Mouse (Mus musculus) neural tube, embryonic 11.5 days (tissue): ENCODE data around the gene Tmem255a. TPM values are rescaled to one million over a fixed set of nuclear protein-coding genes. Genes with fewer than 3 reads are reported as not detected.
A peak's percentile ranks its signal among the peaks of the same experiment; 100 is the strongest.

Source experiments
- ATAC-seq: fragments of 200-750 bp; cut with Nextera tagmentation; 2 replicates; pipeline ENCODE4 v1.8.0; 2017; ENCODE audit warnings: moderate number of reproducible peaks, mild to moderate bottlenecking, moderate TSS enrichment, moderate library complexity; ENCODE audit not compliant: insufficient read depth, low FRiP score, low TSS enrichment
- DNase-seq: peaks from one replicate; pipeline ENCODE4 v3.0.0-alpha.2; 2015; ENCODE audit warnings: low spot score
- H3K27ac ChIP-seq: fragments of 300-500 bp; sonication (generic); 2 replicates; pipeline ENCODE4 v1.5.1; 2014; ENCODE audit warnings: low read depth, mild to moderate bottlenecking, low read length
- H3K27me3 ChIP-seq: fragments of 300-500 bp; sonication (generic); 2 replicates; pipeline ENCODE4 v1.6.1; 2014; ENCODE audit warnings: mild to moderate bottlenecking, low read length, mixed read lengths; ENCODE audit not compliant: control insufficient read depth, insufficient read depth
- H3K36me3 ChIP-seq: fragments of 300-500 bp; sonication (generic); 2 replicates; pipeline ENCODE4 v1.6.1; 2014; ENCODE audit warnings: mild to moderate bottlenecking, low read length, moderate library complexity, mixed read lengths; ENCODE audit not compliant: control insufficient read depth, insufficient read depth
- H3K4me1 ChIP-seq: fragments of 300-500 bp; sonication (generic); 2 replicates; pipeline ENCODE4 v1.6.1; 2014; ENCODE audit warnings: low read length, mixed read lengths; ENCODE audit not compliant: control insufficient read depth, insufficient read depth
- H3K4me2 ChIP-seq: fragments of 300-500 bp; sonication (generic); 2 replicates; pipeline ENCODE4 v1.6.1; 2014; ENCODE audit warnings: low read depth, mild to moderate bottlenecking, moderate library complexity
- H3K4me3 ChIP-seq: fragments of 300-500 bp; sonication (generic); 2 replicates; pipeline ENCODE4 v1.5.1; 2014; ENCODE audit warnings: low read depth, low read length
- H3K9ac ChIP-seq: fragments of 300-500 bp; sonication (generic); 2 replicates; pipeline ENCODE4 v1.6.1; 2014; ENCODE audit warnings: mild to moderate bottlenecking, low read length
- H3K9me3 ChIP-seq: fragments of 300-500 bp; sonication (generic); 2 replicates; pipeline ENCODE4 v1.6.1; 2016; ENCODE audit warnings: low read length; ENCODE audit not compliant: control insufficient read depth
- WGBS: fragments of 180-500 bp; shearing (Covaris S2); extraction: QIAGEN DNeasy Blood & Tissue Kit; methylation state at CpG from one replicate; pipeline ENCODE4 v1.1.7; 2014; 5-methylcytosine and 5-hydroxymethylcytosine counted together
- polyA plus RNA-seq: library from polyadenylated mRNA; unstranded; fragments of >200 nt; fragmentation: Nextera tagmentation; extraction: Ambion mirVana; gene quantifications from 2 replicates; pipeline ENCODE4 v1.2.1, GENCODE M21; 2014

The Tmem255a gene
- 28.1 and 28.8 TPM in 2 replicates for polyA plus RNA-seq

DNA sequence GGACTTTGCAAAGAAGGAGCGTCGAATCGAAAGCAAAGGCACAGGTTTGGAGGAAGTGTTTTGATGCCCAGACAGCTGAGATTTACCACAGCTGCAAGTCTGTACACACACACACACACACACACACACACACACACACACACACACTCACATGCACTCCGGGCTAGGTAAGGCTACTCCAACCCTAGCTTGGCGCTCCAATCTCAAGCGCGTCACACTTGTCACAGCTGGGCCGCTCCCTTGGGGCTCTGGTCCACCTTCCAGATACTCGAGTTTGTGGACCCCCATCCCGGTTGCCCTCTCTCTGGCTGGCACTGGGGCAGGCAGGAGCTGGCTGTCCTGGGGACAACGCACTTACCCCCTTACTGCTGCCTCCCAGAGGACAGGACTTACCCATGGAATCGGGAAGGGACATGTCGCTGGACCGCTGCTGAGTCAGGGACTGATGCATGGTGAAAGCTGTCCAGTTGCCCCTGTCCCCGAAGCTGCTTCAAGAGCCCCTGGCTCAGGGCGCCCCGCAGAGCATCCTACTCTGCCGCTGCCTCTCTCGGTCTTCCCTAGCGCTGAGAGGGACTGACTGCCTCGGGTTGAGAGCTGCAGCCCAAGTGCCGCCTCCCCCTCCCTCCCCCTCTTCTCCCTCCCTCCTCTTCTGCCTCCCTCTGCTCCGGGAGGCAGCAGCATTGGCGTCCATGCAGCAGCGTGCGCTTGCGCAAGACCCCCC, at the start of gene Tmem255a:
Gene Tmem255a, minus strand, starts transcription at position 589 of the 721 bp plus-strand sequence.
- Histone ChIP-seq H3K27me3 (no peaks in the 10 kb centered on the region), H3K9ac (no peak within 1 kb of the TSS; the same call in 1 of the 2 replicates), H3K27ac (no peak within 1 kb of the TSS), H3K36me3 (no peaks in the 10 kb centered on the region), H3K9me3 (no peaks in the 10 kb centered on the region), H3K4me1 (no peaks in the 10 kb centered on the region), H3K4me2 (peak within 1 kb of the TSS; percentile 64), H3K4me3 (peak within 1 kb of the TSS; percentile 32)
- ATAC-seq (peak; percentile 56), DNase-seq (peak; percentile 63)
- 11% methylated on average over 26 of the region's 27 CpGs for WGBS

GRCm38 (mm10) chrX:38259610-38260009, 7.4 kb upstream of the Tmem255a start:
- Histone ChIP-seq H3K4me1 (no peaks in the 10 kb centered on the region), H3K36me3 (no peaks in the 10 kb centered on the region), H3K4me2 (no peak overlapping the region), H3K27me3 (no peaks in the 10 kb centered on the region), H3K9me3 (no peaks in the 10 kb centered on the region), H3K9ac (no peak overlapping the region), H3K27ac (no peak overlapping the region), H3K4me3 (no peak overlapping the region)
- ATAC-seq (no peak), DNase-seq (no peak)
- 31% methylated on average over 2 of the region's 2 CpGs for WGBS

- WGBS, result 18% methylated on average over 18 of the region's 18 CpGs
- peak overlapping the region; percentile 64 for H3K4me2 ChIP-seq
- peak overlapping the region; percentile 32; the same call in 1 of the 2 replicates for H3K4me3 ChIP-seq
- no peaks in the 10 kb centered on the region for H3K27me3 ChIP-seq
- no peaks in the 10 kb centered on the region for H3K9me3 ChIP-seq
- DNase-seq (peak; percentile 40), ATAC-seq (0 out of 2 replicates have a peak, but pooled peaks have one; percentile 33)
- H3K4me1 ChIP-seq, result no peaks in the 10 kb centered on the region
- no peak overlapping the region for H3K9ac ChIP-seq
- H3K36me3 ChIP-seq, result no peaks in the 10 kb centered on the region
- H3K27ac ChIP-seq, result no peak overlapping the region
Observed at GRCm38 (mm10) chrX:38250352-38250950, 1.8 kb downstream of the Tmem255a start.

- H3K9me3 ChIP-seq, result no peaks in the 10 kb centered on the region
- 21% methylated on average over 15 of the region's 16 CpGs for WGBS
- peak overlapping the region; percentile 64; the same call in 1 of the 2 replicates for H3K4me2 ChIP-seq
- peak; percentile 66 for DNase-seq
- no peaks in the 10 kb centered on the region for H3K36me3 ChIP-seq
- no peaks in the 10 kb centered on the region for H3K27me3 ChIP-seq
- no peak overlapping the region for H3K9ac ChIP-seq
- no peak overlapping the region for H3K4me3 ChIP-seq
- H3K4me1 ChIP-seq, result no peaks in the 10 kb centered on the region
- ATAC-seq, result no peak
- no peak overlapping the region for H3K27ac ChIP-seq
Observed at GRCm38 (mm10) chrX:38249640-38250351, 2.4 kb downstream of the Tmem255a start.

- Histone ChIP-seq H3K4me3 (no peak overlapping the region), H3K27me3 (no peaks in the 10 kb centered on the region), H3K9ac (no peak overlapping the region), H3K4me1 (no peaks in the 10 kb centered on the region), H3K27ac (no peak overlapping the region), H3K4me2 (no peak overlapping the region), H3K36me3 (no peaks in the 10 kb centered on the region), H3K9me3 (no peaks in the 10 kb centered on the region)
- no peak for DNase-seq
- WGBS, result 28% methylated on average over 5 of the region's 5 CpGs
- peak; percentile 46 for ATAC-seq
Observed at GRCm38 (mm10) chrX:38247601-38248000, 4.6 kb downstream of the Tmem255a start.

DNA sequence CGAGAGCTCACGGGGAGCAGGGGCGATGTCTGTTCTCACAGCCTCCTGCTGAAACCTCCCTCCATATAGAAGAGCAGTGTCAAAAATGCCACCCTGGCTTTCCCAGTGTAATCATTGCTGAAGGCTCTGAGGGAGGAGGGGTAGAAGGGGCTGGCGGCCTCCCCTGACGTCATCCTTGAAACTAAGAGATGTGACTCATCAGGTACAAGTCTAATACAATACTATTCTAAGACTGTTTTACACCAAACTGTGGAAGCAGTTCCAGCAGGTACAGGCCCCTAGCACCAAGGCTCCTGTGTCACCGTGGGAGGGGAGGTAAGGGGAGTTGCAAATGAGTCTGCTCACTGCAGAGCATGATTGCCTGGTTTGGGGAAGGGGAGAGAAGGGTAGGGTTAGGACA, 5.1 kb downstream of the Tmem255a start:
- ATAC-seq (no peak), DNase-seq (no peak)
- Histone ChIP-seq H3K36me3 (no peaks in the 10 kb centered on the region), H3K9ac (no peak overlapping the region), H3K4me3 (no peak overlapping the region), H3K27ac (no peak overlapping the region), H3K4me1 (no peaks in the 10 kb centered on the region), H3K4me2 (no peak overlapping the region), H3K9me3 (no peaks in the 10 kb centered on the region), H3K27me3 (no peaks in the 10 kb centered on the region)
- WGBS, result 34% methylated on average over 6 of the region's 6 CpGs

DNA sequence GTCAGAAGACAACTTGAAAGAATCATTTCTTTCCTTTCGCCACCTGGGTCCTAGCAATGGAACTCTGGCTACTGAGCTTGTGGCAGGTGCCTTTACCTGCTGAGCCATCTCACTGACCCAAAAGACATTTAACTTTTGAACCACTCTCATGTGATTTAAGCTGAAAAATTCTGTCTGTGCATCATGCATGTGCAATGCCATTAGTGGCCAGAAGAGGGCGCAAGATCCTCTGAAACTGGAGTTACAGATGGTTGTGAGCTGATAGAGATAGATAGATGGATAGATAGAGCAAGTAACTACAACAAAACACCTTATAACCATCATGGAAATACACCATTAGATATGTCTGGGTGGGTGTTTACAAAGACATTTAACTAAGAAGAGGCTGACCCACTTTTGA, 14.5 kb downstream of the Tmem255a start:
- no peaks in the 10 kb centered on the region for H3K9me3 ChIP-seq
- ATAC-seq (no peak), DNase-seq (no peak)
- H3K4me2 ChIP-seq, result no peak overlapping the region
- WGBS, result 29% methylated on average over 2 of the region's 2 CpGs
- no peak overlapping the region for H3K4me3 ChIP-seq
- no peak overlapping the region for H3K9ac ChIP-seq
- no peaks in the 10 kb centered on the region for H3K36me3 ChIP-seq
- no peaks in the 10 kb centered on the region for H3K4me1 ChIP-seq
- no peaks in the 10 kb centered on the region for H3K27me3 ChIP-seq
- no peak overlapping the region for H3K27ac ChIP-seq

- DNase-seq, result no peak
- WGBS, result 81% methylated on average over 1 of the region's 1 CpGs
- Histone ChIP-seq H3K4me2 (no peak overlapping the region), H3K9me3 (no peaks in the 10 kb centered on the region), H3K36me3 (no peaks in the 10 kb centered on the region), H3K9ac (no peak overlapping the region), H3K27ac (no peak overlapping the region), H3K4me1 (no peaks in the 10 kb centered on the region), H3K27me3 (no peaks in the 10 kb centered on the region), H3K4me3 (no peak overlapping the region)
- no peak for ATAC-seq
Observed at GRCm38 (mm10) chrX:38229888-38230287, 22.4 kb downstream of the Tmem255a start.
